Mouse (Mus musculus): ENCODE measurements at regions not wholly inside any gene's neighbourhood (a gene's known extent, or its start where the extent isn't known, plus 50 kb on each side); places are given as distances from the start of the nearest gene placed in this dataset.

GRCm38 (mm10) chr2:172727576-172727975 lies 178.2 kb downstream of the Tfap2c start:
- DNase-seq = no peak
- Histone ChIP-seq H3K4me1 (replicated peaks; ENCODE audit: control insufficient read depth, insufficient read depth, low read length) (no peaks in the 10 kb centered on the region), H3K4me3 (ENCODE audit: control insufficient read depth, insufficient read depth, low read length) (no peak overlapping the region), H3K36me3 (ENCODE audit: control insufficient read depth, insufficient read depth, low read length) (no peaks in the 10 kb centered on the region), H3K27me3 (ENCODE audit: control insufficient read depth, insufficient read depth, low read length) (peaks cover 41% of the 10 kb centered on the region), H3K27ac (ENCODE audit: control insufficient read depth, insufficient read depth, low read length) (no peak overlapping the region)
- TF ChIP-seq CTCF (IDR thresholded peaks at IDR 0.05; ENCODE audit: borderline replicate concordance, control insufficient read depth, extremely low read depth, insufficient read depth, low read length, poor library complexity) = no peak
- no peak for TF ChIP-seq POLR2A (IDR thresholded peaks at IDR 0.05; ENCODE audit: control insufficient read depth, extremely low read depth, insufficient read depth, low read length, poor library complexity)
- WGBS = 45% methylated on average over 10 of the region's 10 CpGs

DNA sequence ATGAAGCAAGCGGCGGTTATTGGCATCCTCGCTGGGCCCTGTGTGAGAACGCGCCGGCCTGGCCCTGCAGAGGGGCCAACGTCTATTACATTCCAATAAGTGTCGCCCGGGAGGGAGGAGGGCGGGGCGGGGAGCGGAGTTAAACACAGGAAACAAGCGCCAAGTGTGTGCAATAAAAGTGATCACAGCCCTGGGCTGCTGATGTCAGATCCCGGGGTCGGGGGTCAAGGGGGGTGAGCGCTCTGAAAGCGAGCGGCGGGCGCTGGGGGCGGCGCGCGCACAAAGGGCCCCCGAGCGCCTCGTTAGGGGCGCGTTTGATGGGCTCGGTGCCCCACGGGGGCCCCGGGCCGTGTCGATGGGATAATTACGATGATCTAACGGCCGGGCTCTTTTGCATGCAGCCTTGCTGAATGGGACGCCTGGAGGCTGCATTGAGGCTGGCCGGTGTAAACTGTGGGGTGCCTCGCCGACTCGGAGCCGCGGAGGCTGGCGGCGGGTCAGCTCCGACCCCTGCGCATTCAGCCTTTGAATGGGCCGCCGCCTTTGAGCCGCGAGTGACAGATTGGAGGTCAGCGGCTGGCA lies 178.9 kb downstream of the Tfap2c start:
- peak; percentile 4 for DNase-seq
- TF ChIP-seq CTCF (IDR thresholded peaks at IDR 0.05; ENCODE audit: borderline replicate concordance, control insufficient read depth, extremely low read depth, insufficient read depth, low read length, poor library complexity) = no peak
- Histone ChIP-seq H3K36me3 (ENCODE audit: control insufficient read depth, insufficient read depth, low read length) (no peaks in the 10 kb centered on the region), H3K4me3 (ENCODE audit: control insufficient read depth, insufficient read depth, low read length) (no peak overlapping the region), H3K27me3 (ENCODE audit: control insufficient read depth, insufficient read depth, low read length) (peaks cover 42% of the 10 kb centered on the region), H3K27ac (ENCODE audit: control insufficient read depth, insufficient read depth, low read length) (no peak overlapping the region), H3K4me1 (replicated peaks; ENCODE audit: control insufficient read depth, insufficient read depth, low read length) (no peaks in the 10 kb centered on the region)
- WGBS = 2% methylated on average over 53 of the region's 53 CpGs

DNA sequence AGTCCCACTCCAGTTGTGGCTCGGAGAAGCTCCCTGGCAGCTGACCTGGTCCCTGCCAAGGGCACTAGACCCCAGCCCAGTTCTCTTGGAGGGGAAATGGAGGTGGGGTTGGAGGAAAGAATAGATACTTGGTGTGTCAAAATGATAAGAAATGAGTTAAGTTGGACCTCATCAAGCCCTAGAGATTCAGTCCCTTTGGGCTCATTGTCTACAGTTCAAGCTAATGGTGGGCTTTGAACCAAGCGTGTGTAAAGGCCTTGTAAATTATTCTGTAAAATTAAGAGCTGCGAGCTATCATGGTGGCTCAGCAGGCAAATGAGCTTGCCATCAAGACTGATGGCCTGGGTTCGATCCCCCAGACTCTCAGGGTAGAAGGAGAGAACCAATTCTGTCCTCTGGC lies 179.8 kb downstream of the Tfap2c start:
- H3K4me3 ChIP-seq (ENCODE audit: control insufficient read depth, insufficient read depth, low read length) = no peak overlapping the region
- 62% methylated on average over 4 of the region's 4 CpGs for WGBS
- no peaks in the 10 kb centered on the region for H3K36me3 ChIP-seq (ENCODE audit: control insufficient read depth, insufficient read depth, low read length)
- peaks cover 42% of the 10 kb centered on the region for H3K27me3 ChIP-seq (ENCODE audit: control insufficient read depth, insufficient read depth, low read length)
- no peak for DNase-seq
- no peak overlapping the region for H3K27ac ChIP-seq (ENCODE audit: control insufficient read depth, insufficient read depth, low read length)
- H3K4me1 ChIP-seq (replicated peaks; ENCODE audit: control insufficient read depth, insufficient read depth, low read length) = no peaks in the 10 kb centered on the region
- TF ChIP-seq CTCF (IDR thresholded peaks at IDR 0.05; ENCODE audit: borderline replicate concordance, control insufficient read depth, extremely low read depth, insufficient read depth, low read length, poor library complexity) (no peak), POLR2A (IDR thresholded peaks at IDR 0.05; ENCODE audit: control insufficient read depth, extremely low read depth, insufficient read depth, low read length, poor library complexity) (no peak)

GRCm38 (mm10) chr2:172729741-172730140 lies 180.3 kb downstream of the Tfap2c start:
- Histone ChIP-seq H3K4me3 (ENCODE audit: control insufficient read depth, insufficient read depth, low read length) (no peak overlapping the region), H3K36me3 (ENCODE audit: control insufficient read depth, insufficient read depth, low read length) (no peaks in the 10 kb centered on the region), H3K27me3 (ENCODE audit: control insufficient read depth, insufficient read depth, low read length) (peaks cover 42% of the 10 kb centered on the region), H3K27ac (ENCODE audit: control insufficient read depth, insufficient read depth, low read length) (no peak overlapping the region), H3K4me1 (replicated peaks; ENCODE audit: control insufficient read depth, insufficient read depth, low read length) (no peaks in the 10 kb centered on the region)
- WGBS = 78% methylated on average over 9 of the region's 9 CpGs
- TF ChIP-seq POLR2A (IDR thresholded peaks at IDR 0.05; ENCODE audit: control insufficient read depth, extremely low read depth, insufficient read depth, low read length, poor library complexity) (no peak), CTCF (IDR thresholded peaks at IDR 0.05; ENCODE audit: borderline replicate concordance, control insufficient read depth, extremely low read depth, insufficient read depth, low read length, poor library complexity) (no peak)
- no peak for DNase-seq

DNA sequence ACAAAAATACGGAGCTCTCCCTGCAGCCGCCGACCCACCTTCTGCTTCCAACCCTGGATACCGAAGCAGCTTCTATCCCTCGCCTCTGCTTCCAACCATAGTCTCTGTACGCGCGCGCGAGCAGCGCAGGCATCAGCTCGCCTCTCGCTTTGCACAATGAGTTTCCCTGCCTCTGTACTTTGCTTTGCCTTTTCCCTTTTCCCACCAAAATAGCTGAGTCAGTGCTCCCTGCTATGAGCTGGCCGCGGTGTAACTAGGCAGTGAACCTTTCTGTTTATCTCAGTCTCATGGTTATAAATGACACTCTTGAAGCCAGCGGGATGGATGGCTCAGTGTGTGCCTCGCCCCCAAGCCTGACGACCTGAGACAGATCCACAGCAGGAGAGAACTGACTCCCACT lies 182.0 kb downstream of the Tfap2c start:
- DNase-seq = no peak
- Histone ChIP-seq H3K4me1 (replicated peaks; ENCODE audit: control insufficient read depth, insufficient read depth, low read length) (no peaks in the 10 kb centered on the region), H3K27me3 (ENCODE audit: control insufficient read depth, insufficient read depth, low read length) (peaks cover 42% of the 10 kb centered on the region), H3K27ac (ENCODE audit: control insufficient read depth, insufficient read depth, low read length) (no peak overlapping the region), H3K4me3 (ENCODE audit: control insufficient read depth, insufficient read depth, low read length) (no peak overlapping the region), H3K36me3 (ENCODE audit: control insufficient read depth, insufficient read depth, low read length) (no peaks in the 10 kb centered on the region)
- TF ChIP-seq CTCF (IDR thresholded peaks at IDR 0.05; ENCODE audit: borderline replicate concordance, control insufficient read depth, extremely low read depth, insufficient read depth, low read length, poor library complexity) = no peak
- no peak for TF ChIP-seq POLR2A (IDR thresholded peaks at IDR 0.05; ENCODE audit: control insufficient read depth, extremely low read depth, insufficient read depth, low read length, poor library complexity)
- 12% methylated on average over 18 of the region's 18 CpGs for WGBS

- no peaks in the 10 kb centered on the region for H3K36me3 ChIP-seq (ENCODE audit: control insufficient read depth, insufficient read depth, low read length)
- no peaks in the 10 kb centered on the region for H3K4me1 ChIP-seq (replicated peaks; ENCODE audit: control insufficient read depth, insufficient read depth, low read length)
- H3K4me3 ChIP-seq (ENCODE audit: control insufficient read depth, insufficient read depth, low read length) = no peak overlapping the region
- peaks cover 35% of the 10 kb centered on the region for H3K27me3 ChIP-seq (ENCODE audit: control insufficient read depth, insufficient read depth, low read length)
- DNase-seq = no peak
- no peak for TF ChIP-seq POLR2A (IDR thresholded peaks at IDR 0.05; ENCODE audit: control insufficient read depth, extremely low read depth, insufficient read depth, low read length, poor library complexity)
- TF ChIP-seq CTCF (IDR thresholded peaks at IDR 0.05; ENCODE audit: borderline replicate concordance, control insufficient read depth, extremely low read depth, insufficient read depth, low read length, poor library complexity) = no peak
- no peak overlapping the region for H3K27ac ChIP-seq (ENCODE audit: control insufficient read depth, insufficient read depth, low read length)
- 6% methylated on average over 19 of the region's 19 CpGs for WGBS
These were observed 183.2 kb downstream of the Tfap2c start for GRCm38 (mm10) chr2:172732453-172733210.
